Mouse (Mus musculus): ENCODE results near the gene Smad1.

The Smad1 gene

DNA sequence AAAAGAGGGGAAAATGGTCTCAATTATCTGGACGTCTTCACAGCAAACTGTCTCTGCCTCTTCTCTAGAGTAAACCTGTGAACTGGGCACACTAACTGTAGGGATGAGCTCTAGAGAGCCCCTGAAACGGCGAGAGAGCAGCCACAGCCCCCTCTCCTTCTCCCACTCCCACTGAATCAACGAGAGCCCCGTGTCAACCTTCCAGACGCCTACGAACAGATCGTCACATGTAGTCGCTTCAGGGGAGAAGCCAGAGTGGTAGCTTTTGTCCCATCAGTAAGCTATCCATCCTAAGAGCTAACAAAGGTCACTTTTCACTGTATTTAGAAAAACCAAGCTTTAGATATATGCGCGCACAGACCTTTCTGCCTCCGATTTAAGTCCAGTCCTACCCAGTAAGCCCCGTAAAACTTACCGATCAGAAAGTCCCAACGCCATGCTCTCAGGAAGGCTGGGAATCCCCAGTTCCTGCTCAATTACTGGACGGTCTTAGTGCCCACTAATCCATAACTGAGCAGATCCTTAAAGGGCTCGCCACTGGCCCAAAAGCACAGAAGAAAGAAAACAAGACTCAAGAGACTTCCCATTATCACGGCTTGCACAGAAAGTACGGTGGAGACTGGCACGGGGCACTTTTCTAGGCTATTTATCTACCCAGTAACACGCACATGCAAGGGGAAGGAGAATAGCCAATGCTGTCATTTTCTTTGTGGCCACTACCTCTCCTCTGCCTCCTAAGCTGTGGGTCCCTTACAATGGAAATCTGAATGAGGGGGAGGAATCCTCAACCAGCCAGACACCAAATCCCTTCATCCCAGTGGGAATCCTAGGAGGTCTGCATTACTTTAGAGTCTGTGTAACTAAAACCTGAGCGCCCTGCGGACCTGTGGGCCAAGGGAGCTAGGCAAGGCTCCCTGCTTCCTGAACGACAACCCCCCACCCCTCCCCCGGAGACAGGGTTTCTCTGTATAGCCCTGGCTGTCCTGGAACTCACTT is 14.7 kb downstream of the Smad1 start:
- in situ Hi-C loops (cut with MboI, MseI), result no loop called here

DNA sequence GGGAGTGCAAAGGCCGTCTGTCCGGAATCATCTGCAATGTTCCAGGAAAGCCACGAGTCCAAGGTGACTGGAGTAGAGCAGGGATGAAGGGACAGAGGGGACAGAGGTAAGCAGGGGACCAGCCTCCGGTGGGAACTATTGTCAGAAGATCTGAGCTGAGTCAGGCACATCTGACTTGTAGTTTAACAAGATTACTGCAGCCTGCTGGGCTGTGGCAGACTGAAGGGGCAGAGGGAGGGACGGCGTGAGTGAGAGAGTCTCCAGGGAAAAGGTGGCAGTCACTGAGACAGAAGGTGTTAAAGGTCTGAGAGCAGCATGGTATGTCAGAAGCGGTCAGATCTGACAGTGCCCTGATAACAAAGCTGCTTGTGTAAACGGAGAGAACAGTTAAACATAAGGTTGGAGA is 16.5 kb downstream of the Smad1 start:
- in situ Hi-C loops (cut with MboI, MseI), result no loop called here

DNA sequence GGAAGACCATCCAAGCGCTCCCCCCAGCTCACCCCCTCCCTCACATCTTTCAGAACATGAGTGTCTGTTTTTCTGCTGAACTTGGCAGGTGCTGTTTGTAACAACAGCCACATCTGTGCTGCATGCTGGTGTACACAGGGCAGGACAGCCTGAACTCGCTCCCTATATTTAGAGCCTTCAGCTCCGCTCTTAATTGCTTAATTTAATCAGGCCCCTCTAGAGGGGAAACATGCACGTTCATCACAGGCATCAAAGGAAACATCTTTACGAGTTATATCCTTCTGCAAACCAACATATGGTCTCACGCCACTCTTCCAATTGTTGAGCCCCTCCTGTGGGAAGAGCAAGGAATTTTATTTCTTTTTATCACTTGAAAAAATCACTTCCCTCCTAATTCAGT is 17.5 kb downstream of the Smad1 start:
- in situ Hi-C loops (cut with MboI, MseI), result no loop called here

DNA sequence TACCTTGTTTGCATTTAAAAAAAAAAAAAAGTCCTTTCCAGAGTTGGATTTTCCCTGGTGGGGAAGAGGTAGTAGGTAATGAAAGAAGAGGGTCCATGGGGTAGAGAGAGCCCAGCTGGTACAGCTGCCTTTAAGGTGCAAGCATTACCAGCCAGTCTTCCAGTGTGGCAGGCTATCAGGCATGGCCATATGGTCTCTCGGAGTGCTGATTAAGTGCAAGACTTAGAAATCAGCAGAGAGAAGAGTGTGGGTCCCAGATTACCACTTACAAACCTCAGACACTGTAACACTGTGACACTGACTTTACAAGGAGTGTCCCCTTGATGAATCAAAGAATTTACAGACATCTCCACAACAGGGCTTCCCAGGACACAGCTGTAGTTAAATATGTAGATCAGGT is 18.9 kb downstream of the Smad1 start:
- in situ Hi-C loops (cut with MboI, MseI), result no loop called here

DNA sequence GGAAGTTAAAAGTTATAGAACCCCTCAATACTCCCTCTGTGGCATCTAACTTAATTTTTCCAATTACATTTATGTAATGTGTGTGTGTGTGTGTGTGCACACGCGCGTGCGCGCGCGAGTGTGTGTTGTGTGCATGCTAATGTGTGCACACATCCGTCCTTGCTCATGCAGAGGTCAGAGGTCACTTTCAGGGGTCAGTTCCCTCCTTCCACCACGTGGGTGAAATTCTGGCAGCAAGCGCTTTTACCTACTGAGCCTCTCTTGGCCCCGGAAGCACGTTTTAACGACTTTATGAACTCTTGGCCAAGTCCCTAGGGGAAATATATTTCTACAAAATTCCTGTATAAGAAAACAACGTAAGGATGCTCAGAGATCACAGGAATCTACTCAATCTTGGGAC is 19.3 kb downstream of the Smad1 start:
- in situ Hi-C loops (cut with MboI, MseI), result no loop called here

DNA sequence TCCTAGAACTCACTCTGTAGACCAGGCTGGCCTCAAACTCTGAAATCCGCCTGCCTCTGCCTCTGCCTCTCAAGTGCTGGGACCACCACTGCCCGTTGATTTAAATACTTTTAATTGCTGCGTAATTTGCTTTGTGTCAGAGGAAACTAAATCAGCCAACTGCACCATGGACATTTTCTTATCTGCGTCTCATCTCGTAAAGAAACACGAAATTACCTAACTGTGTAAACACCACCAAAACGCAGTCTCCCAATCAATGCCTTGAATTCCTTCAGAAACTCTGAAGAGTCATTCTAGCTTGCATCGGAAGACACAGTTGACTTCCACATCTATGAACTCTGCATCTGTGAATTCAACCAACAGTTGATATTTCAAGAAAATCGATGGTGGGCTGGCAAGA is 22.7 kb downstream of the Smad1 start:
- in situ Hi-C loops (cut with MboI, MseI), result no loop called here

DNA sequence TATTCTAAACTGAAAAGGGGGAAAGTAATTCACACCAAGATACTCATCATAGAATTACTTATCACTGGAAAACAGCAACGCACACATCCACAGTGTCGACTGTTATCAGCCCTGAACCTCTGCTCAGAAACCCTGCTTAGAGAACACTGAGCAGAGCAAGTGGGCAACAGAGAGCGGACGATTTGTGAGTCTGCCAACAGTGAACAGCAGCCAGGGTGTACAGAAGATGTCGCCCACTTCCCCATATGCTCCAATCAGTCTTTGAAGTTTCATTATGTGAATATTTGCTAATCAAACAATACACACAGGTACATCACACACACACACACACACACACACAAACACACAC is 23.6 kb downstream of the Smad1 start:
- in situ Hi-C loops (cut with MboI, MseI), result no loop called here

DNA sequence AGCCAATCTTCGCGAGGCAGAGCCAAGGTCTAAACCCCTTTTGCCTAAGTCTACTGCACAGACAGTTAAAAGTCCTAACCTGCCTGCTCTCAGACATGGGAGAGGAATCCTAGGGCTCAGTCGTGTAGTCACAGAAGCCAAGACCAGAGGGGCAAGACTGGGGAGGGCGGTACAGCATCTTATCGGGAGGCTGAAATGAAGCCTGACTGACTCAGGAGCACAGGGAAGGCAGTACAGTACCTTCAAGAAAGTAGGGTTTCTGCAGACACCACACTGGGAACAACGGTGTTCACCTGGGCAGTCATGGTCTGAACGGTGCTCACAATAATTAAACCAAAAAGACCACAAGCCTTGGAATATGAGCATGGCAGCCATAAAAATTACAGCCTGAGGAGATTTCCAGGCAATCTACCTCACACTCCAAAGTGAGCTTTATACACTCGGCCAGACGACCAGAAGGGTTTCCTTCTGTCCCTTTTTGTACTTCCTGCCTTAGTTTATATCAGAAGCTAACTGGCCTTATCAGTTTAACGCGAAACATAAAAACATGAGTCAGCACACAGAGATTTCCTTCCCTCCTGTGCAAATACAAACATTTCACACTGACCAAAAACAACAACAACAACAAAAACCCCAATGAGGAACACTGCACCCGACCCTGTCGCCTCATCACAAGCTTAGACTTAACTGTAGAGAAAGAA is 24.1 kb downstream of the Smad1 start:
- in situ Hi-C loops (cut with MboI, MseI), result no loop called here

DNA sequence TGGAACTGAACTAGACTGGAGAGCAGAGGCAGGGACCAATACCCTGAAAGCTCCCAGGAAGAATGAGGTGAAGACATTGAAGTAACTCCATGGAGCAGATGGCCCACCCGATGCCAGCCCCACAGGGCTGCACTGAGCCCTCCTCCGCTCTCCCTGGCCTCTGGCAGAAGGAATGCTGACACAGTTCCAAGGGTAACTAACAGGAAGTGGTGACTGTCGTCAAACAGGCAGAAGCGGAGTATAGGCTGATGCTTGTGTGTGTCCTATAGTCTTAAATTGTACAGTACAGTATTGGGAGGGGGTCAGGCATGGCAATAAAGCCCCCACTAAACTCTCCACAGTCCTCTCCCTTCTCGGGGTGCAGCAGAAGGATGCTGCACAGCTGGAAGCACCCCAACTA is 24.9 kb downstream of the Smad1 start:
- in situ Hi-C loops (cut with MboI, MseI), result no loop called here

DNA sequence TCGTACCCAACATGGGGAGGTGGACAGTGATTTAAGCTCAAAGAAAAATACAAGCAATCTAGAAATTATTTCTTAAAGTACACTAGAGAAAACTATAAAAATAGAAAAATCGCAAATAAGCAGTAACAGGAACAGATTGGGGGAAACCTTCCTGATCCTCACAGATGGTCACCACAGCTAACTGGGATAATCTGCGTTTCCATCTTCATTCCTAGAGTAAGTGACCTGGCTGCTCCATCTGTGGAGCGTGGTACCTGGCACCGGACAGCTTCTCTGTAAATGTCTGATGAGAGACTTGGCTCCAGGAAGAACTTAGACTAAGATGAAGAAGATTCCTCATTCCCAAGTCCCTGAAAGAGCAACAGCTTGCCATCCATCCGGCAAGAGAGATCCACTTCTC is 25.8 kb downstream of the Smad1 start:
- in situ Hi-C loops (cut with MboI, MseI), result no loop called here

DNA sequence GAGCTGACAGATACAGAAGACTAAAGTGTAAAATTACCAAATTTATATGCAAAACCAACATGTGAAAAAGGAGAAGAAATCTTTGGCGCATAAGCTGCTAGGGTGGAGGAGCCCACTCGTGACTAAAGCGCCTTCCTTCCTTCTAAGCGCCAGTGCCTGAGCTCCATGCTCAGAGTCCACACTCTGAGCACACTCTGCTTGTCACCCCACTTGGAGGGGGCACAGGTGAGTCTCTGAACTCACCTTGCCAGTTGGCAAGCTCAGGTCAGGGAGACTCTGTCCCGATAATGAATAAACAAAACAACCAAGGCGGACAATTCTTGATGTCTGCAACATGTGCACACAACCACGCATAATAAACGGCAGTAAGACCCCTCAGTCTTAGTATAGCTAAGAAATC is 26.4 kb downstream of the Smad1 start:
- in situ Hi-C loops (cut with MboI, MseI), result no loop called here

DNA sequence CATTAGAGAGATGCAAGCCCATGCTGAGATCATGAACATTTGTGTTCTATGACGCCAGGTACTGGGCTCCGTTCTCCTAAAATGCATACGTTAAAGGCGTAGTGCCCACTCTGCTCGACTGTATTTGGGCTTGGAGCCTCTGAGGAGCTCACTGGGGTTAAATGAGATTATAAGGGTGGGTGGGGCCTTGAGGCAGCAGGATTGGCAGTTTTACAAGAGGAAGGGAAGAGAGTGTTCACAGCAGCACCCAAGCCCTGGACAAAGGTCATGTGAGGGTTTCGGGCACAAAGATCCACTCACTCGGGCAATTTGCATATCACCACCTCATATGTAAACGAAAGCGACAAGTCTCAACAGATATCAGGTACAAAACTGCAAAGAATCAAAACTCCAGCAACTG is 26.8 kb downstream of the Smad1 start:
- in situ Hi-C loops (cut with MboI, MseI), result no loop called here

DNA sequence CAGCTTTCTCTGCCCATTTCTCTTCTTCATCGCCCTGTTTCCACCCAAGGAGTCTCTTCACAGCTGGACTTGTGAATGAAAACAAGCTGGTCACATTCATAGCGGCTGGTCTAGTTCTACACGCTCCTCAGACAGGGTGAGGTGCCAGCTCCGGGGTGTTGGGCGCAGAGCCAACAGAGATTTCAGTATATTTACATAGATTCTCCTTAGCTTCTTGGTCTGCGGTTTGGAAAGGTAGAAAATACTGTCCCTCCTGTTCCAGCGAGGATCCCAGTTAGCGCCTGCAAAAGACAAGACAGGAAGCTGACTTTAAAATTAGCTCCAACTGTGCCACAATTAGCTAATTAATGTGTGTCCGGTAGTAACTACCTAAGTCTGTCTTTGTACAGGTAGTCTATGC is 27.2 kb downstream of the Smad1 start:
- in situ Hi-C loops (cut with MboI, MseI), result no loop called here

DNA sequence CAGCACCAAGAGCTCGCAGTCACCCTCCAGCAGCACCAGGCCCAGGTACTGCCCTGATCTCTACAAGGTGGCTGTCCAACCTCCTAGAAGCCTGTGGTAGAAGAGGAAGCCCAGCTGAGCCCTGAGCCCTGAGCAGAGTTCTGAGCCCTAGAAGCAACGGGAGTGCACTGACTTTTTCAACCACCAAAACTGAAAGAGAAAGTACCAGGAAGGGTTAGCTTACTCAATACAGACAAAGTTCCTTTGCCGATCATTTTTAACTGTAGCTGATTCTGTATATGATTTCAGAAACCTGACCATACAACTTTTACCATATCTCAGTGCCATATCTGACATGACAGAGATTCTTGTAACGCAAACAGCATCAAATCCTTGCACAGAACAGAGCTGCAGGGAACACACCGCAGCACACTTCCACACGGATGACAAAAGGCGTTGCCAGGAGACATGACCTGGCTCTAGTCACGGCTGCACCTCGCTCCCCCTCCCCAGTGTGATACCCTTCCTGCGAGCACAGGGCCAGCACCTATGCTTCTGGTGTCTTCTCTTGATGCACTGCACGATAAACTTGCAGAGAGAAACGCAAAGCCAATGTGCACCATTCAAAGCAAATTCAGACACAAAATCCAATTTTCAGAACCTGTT is 28.6 kb downstream of the Smad1 start:
- in situ Hi-C loops (cut with MboI, MseI), result no loop called here

DNA sequence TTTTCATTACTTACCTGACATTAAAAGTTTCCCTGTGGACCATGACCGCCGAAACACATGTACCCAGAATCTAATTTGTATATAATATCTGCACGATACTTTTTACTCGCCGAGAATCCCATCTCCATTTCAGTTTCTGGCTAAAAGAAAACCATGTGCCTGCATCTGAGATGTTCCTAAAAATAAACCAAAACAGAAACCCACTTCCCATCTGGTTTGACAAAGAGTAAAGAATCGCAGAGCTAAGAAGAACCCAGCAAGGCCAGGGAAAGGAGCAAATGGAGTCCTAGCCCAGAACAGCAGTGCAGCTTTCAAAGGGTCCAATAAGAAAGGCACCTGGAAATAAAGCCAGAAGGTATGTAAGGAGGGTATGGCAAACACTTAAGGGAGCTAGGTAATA is 30.2 kb downstream of the Smad1 start:
- in situ Hi-C loops (cut with MboI, MseI), result loop anchor here (5.0 kb wide), 1 partner anchor 37 kb away; no protein-coding TSS in a partner anchor

DNA sequence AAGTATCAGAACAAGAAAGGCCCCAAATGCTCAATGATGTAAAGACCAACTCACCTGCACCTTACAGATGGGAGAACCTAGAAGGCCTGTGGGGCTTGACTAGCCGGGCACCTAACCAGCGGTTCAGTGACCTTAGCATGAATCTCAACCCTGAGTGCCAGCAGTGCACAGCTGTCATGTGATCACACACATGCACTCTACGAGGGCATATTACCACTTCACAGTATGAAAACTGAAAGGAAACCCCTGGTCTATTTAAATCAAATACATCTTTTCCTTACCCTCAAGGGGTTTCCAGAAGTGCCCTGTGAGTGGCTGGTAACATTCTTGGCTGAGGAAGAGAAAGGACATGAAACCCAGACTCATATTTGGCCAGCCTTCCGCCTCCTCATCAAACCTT is 31.4 kb downstream of the Smad1 start:
- in situ Hi-C loops (cut with MboI, MseI), result loop anchor here (5.0 kb wide), 1 partner anchor 36 kb away; no protein-coding TSS in a partner anchor

DNA sequence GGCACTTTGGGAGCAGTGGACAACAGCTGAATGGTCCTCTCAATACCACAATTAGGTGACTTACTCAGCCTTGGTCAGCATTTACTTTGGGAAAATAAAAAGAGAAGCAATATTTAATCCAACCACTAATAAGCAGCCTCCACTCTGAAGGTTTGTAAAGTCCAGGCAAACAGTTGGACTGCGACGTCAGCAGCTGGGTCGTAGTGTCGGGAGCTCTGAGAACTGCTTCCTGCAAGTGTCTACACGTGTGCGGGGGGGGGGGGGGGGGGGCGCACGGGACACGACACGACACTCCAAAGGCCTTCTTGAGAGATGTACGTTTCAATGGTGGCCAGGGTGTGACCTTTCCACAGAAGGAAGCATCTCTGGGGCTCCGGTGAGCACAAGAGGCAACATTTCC is 32.0 kb downstream of the Smad1 start:
- in situ Hi-C loops (cut with MboI, MseI), result loop anchor here (5.0 kb wide), 1 partner anchor 35 kb away; no protein-coding TSS in a partner anchor

DNA sequence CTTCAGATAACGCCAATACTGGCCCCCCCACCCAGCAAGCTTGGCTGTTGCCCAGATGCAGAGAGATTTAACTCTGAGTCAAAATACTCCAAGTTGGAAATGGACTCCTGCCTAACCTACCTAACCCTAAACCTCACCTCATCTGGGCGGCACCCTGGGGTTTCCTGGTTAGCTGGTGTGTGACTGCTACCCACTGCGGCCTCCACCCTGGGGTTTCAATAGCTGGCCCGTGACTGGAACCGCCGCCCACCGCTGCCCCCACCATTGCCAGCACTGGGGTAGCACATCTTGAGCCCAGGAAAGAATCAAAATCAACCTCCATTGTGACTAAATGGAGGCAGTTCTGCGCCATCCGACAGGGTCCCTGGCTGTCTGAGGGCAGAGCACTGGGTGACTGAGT is 33.1 kb downstream of the Smad1 start:
- in situ Hi-C loops (cut with MboI, MseI), result loop anchor here (5.0 kb wide), 1 partner anchor 34 kb away; no protein-coding TSS in a partner anchor

DNA sequence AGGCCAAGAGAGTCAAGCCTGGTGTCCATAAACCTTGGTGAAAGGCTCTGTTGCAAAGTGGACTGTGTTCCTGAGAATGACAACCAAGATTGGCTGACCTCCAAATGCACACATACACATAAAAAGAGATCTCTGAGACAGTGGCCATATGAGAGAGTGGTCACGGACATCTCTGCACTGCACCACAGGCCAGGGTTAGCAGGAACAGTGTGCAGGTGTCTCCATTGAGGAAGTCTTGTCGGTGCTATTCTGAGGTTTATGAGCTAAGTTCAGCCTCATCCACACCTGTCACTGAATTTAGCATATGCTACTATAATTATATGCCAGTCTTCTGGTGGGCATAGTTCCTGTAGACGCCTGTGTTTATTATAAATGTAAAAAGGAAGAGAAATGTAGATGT is 33.6 kb downstream of the Smad1 start:
- in situ Hi-C loops (cut with MboI, MseI), result loop anchor here (5.0 kb wide), 1 partner anchor 33 kb away; no protein-coding TSS in a partner anchor

DNA sequence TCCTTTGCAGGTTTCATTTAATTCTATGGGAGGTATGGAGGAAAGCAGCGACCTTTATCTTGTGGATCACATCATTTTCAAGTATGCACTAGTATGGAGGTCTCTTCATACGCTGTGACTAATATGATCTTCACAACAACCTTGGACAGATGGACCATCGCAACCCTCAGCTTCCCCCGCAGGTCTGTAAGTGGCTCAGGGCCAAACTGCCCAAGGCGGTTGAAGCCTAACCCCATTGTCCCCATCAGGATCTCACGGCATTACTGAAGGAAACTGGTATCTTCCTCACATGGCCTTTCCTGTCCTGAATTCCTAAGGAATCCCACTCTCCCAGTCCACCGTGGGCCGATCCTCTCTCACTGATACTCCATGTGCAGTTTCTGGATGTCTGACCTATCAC is 34.5 kb downstream of the Smad1 start:
- in situ Hi-C loops (cut with MboI, MseI), result loop anchor here (5.0 kb wide), 1 partner anchor 33 kb away; no protein-coding TSS in a partner anchor

DNA sequence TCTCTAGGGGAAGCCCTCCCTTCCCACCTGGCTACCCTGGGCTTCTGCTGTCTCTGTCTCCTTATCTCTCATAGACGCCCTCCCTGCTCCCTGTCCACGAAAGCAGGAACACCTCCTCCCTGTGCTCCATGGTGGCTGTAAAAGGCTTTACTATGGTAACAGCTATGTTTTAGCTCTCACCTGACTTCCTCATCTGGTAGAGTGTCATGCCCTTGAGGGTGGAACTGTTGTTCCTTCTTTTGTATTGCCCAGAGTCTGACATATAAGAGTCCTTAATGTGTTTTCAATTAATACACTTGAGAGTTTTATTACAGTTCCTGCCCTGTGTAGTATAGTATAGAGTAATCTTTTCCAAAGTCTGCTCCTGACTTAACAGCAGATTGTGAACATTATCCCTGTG is 36.9 kb downstream of the Smad1 start:
- in situ Hi-C loops (cut with MboI, MseI), result no loop called here
